Mouse (Mus musculus) large intestine, adult 2 months (tissue): ENCODE measurements around the gene Maco1. TPM values are rescaled to one million over a fixed set of nuclear protein-coding genes. Genes with fewer than 3 reads are reported as not detected.
A peak's percentile ranks its signal among the peaks of the same experiment; 100 is the strongest.
"Not testable (repeated sequence)": the region's sequence is repeated elsewhere in the genome, so short reads cannot be mapped to it uniquely, and the experiment has no call there.

Experiments
- DNase-seq: peaks from one replicate; pipeline ENCODE4 v3.0.0-alpha.2; 2012; ENCODE audit warnings: low read depth, low spot score
- WGBS: fragments of 180-500 bp; shearing (Covaris S2); methylation state at CpG from one replicate; pipeline ENCODE4 v1.1.7; 2018; 5-methylcytosine and 5-hydroxymethylcytosine counted together
- polyA plus RNA-seq: library from polyadenylated mRNA; depleted of rRNA; stranded (reverse); fragments of >200 nt; gene quantifications from 2 replicates; pipeline ENCODE4 v1.2.3, GENCODE M21; 2012

Maco1 gene
- polyA plus RNA-seq, 1 experiment: 5.3 TPM

DNA sequence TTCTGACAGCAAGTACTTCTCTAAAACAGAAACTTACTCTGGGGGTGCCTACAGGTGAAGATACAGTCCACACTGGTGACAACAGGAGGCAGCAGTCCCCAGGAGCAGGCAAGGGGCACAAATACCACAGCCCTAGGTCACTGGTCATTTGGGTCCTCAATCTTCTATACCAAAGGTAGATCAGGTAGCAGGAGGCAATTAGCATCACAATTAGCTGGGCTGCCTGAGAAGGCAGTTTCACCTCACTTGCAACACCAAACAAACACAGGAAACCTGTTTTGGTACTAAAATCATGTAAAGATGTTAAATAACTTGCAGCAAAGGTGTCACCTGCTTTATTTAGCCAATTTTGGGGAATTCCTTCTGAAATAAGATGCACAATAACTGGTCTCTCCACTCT lies 26.8 kb downstream of the Maco1 start:
- no peak for DNase-seq

DNA sequence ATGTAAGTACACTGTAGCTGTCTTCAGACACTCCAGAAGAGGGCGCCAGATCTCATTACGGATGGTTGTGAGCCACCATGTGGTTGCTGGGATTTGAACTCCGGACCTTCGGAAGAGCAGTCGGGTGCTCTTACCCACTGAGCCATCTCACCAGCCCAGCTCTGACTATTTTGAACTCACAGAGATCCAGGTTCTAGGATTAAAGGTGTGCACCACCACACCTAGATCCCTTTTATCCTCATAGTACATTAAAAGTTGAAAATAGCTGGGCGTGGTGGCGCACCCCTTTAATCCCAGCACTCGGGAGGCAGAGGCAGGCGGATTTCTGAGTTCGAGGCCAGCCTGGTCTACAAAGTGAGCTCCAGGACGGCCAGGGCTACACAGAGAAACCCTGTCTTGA lies 27.3 kb downstream of the Maco1 start:
- 97% methylated on average over 11 of the region's 11 CpGs for WGBS
- not testable (repeated sequence) for DNase-seq

GRCm38 (mm10) chr4:134823560-134823959 lies 29.6 kb downstream of the Maco1 start:
- 44% methylated on average over 2 of the region's 2 CpGs for WGBS
- DNase-seq: no peak

DNA sequence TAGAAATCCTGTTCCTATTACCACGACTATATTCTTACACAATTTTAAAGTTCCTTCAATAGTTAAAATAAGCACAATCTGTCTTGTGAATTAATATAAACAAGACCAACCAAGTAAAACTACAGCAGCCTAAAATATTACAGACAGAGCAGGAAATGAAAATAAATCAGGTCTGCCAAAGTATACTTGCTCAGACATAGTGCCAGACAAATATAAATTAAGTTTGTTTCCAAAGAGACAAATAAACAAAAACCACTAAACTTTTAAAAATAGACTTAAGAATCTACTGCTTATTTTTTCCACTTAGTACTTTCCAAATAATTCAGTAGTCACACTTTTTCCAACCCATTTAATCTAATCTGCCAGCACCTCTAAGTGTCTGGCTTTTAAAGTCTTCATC lies 32.1 kb downstream of the Maco1 start:
- WGBS: 65% methylated on average over 1 of the region's 1 CpGs
- DNase-seq: no peak

DNA sequence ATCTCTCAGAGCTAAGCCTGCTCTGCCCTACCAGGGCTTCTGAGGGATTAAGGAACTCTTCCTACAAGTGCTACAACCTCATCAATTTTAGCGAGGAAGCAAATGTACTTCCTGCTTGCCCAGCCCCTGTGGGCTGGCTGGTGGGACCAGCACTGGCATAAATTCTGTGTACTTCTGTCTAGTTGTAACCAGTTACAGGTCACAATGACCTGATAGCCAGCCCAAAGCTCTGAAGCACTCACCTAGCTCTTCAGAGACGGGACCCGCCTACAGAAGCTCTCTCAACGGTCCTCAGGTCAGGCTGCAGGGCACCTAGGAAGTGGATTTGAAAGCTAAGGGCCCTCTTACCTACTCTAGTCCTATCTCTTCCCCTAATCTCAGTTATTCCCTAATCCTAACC lies 35.4 kb downstream of the Maco1 start:
- DNase-seq: no peak
- 77% methylated on average over 4 of the region's 4 CpGs for WGBS

GRCm38 (mm10) chr4:134814229-134814571 lies 38.9 kb downstream of the Maco1 start:
- 79% methylated on average over 4 of the region's 4 CpGs for WGBS
- DNase-seq: no peak

GRCm38 (mm10) chr4:134813406-134814228 lies 39.5 kb downstream of the Maco1 start:
- 81% methylated on average over 17 of the region's 17 CpGs for WGBS
- DNase-seq: no peak

DNA sequence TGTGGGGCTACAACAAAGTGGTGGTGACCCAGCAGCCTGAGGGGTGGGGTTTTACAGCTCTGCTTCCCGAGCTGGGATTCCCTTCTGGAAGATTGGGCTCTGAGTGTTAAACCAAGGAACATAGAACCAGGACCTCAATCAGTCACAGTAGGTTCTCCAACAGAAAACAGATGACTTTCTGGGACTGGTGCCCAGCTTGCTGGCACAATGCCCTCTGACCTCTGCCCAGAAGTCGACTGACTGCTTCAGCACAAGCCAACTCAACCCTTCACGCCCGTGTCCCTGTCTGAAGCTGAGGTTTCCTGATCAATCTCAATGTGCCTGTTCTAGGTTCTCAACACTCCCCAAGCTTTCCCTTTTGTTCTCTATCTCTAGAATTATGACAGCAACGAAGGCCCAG lies 48.4 kb downstream of the Maco1 start:
- DNase-seq: peak; percentile 47
- 14% methylated on average over 5 of the region's 5 CpGs for WGBS

- DNase-seq: no peak
- WGBS: 76% methylated on average over 3 of the region's 3 CpGs
Measured at GRCm38 (mm10) chr4:134802765-134803164, 50.4 kb downstream of the Maco1 start.

GRCm38 (mm10) chr4:134802155-134802554 lies 51.0 kb downstream of the Maco1 start:
- no peak for DNase-seq
- 92% methylated on average over 10 of the region's 10 CpGs for WGBS

DNA sequence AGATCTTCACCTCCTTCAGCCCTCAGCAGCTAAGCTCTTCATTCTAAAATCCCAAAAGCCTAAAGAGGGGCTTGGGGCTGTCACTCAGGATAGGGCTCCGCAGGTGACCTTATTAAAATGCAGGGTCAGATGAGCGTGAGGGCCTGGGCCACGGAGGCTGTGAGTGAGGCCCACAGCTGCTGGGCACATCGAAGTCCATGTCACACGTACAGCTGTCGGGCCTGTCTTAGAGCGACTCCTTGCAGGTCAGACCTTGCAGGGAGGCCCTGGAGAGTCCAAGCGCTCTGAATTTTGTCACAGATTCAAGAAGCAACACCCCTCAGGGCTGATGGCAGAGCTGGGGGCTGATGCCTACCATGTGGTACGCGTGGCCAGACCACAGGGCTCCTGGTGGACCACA lies 52.5 kb downstream of the Maco1 start:
- WGBS: 87% methylated on average over 10 of the region's 10 CpGs
- DNase-seq: no peak

DNA sequence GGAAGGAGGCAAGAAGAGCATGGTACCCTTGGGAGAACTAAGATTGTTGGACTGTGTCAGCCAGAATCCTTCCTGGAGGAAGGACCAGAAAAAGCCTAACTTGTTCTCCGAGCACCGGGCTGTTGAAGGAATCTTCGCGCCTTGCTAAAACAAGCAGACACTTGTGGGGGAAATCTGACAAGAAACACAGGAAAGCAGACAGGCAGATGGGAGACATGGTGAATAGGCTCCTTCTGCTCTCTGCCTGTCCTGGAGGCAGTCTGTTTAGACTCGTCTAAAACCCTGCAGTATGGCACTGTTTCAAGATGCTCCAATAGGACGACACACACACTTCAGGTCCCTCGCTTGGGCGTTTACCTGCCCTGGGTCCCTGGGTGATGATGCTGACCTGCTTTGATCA lies 53.0 kb downstream of the Maco1 start:
- no peak for DNase-seq
- 71% methylated on average over 8 of the region's 8 CpGs for WGBS

- WGBS: 2% methylated on average over 4 of the region's 4 CpGs
- peak; percentile 32 for DNase-seq
Measured at GRCm38 (mm10) chr4:134799272-134799671, 53.9 kb downstream of the Maco1 start.

- DNase-seq: no peak
- 38% methylated on average over 3 of the region's 3 CpGs for WGBS
Measured at GRCm38 (mm10) chr4:134798861-134799260, 54.3 kb downstream of the Maco1 start.

DNA sequence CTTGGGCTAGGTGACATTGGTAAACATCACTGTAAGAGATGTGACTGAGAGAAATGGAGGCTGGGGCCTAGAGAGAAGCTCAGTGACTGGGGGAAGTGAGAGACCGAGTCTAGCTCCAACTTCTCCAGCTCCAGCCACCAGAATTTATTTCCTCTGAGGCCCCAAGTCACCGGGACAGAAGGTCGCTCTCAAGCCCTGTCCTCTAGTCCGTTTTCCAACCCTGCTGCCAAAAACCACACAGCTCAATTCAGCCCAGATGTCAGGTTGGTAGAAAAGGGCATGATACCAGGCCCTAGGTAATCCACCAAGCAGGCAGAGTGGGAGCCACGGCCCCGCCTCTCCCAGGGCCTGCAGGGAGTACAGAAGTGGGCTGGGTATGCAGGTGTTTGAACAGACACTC lies 55.5 kb downstream of the Maco1 start:
- WGBS: 76% methylated on average over 6 of the region's 6 CpGs
- DNase-seq: no peak

DNA sequence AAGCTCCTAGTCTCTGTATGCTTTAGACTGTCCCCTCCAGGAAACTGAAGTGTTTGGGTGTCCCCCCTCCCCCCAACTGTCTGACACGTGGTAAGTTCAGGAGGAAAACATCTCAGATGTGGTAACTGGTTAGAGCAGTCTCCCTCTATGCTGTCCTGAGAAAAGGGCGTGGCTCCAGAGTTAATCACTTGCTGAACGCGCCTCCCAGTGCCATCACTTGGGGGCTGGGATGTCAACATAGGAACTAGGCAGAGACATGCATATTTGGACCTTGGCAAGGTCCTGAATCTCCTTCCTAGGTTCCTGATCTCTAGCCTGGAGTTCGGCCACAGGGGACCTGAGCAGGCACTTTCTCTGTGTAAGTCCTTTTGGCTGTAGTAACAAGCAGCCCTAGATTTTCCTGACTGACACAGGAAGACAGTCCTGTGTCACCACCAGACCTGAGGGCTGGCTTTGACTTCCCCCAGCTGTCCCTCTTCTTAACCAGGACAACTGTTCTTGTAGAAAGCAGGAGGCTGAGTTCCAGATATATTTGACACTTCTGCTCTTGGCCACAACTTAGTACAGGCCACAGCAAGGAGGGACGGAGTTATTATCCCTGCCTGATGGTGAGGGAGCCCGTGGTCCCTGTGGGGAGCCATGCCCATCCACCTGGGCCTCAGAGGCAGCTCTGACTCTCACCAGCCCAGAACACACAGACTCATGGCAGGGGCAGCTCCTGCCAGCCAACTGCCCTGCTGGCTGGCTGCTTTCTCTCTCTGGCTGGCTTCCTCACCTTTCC lies 56.4 kb downstream of the Maco1 start:
- WGBS: 24% methylated on average over 7 of the region's 7 CpGs
- DNase-seq: no peak

GRCm38 (mm10) chr4:134795819-134796485 lies 57.2 kb downstream of the Maco1 start:
- DNase-seq: no peak
- 81% methylated on average over 5 of the region's 5 CpGs for WGBS

- DNase-seq: not testable (repeated sequence)
Measured at GRCm38 (mm10) chr4:134794959-134795358, 58.2 kb downstream of the Maco1 start.

DNA sequence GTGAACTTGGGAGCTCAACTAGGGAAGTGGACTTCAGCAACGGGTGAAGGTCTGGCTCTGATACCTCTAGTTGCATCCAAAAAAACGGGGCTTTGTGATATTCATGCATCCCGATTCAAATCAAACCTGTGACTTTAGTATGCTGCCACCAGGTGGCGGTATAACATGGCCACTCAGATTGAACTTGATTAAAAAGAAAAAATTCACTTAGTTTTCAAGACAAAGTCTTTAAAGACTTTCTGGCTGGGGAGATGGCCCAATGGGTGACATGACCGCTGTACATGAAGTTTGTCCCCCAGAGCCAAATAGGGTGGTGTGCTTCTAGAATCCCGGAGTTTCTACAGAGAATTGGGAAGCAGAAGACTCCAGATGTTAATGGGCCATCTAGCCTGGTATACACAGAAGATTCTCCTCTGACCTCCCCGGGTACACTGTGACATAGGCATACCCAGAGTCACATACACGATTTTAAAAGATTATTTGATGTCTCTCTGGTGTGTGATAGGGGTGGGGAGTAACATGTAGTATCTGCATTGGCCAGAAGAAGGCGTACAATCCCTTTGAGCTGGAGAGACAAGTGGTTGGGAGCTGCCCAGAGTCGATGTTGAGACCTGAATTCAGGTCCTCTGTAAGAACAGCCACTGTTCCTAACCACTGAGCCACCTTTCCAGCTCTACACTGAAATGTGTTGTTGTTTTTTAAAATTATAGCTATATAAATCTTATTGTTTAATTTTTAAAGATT lies 59.8 kb downstream of the Maco1 start:
- 34% methylated on average over 10 of the region's 10 CpGs for WGBS
- no peak for DNase-seq

- 69% methylated on average over 6 of the region's 6 CpGs for WGBS
- DNase-seq: no peak
Measured at GRCm38 (mm10) chr4:134791731-134792130, 61.4 kb downstream of the Maco1 start.
